Mouse (Mus musculus): Measurements from ENCODE around the gene Fkbp5.
"Not testable (repeated sequence)": the region's sequence is repeated elsewhere in the genome, so short reads cannot be mapped to it uniquely, and the experiment has no call there.

Fkbp5 gene

DNA sequence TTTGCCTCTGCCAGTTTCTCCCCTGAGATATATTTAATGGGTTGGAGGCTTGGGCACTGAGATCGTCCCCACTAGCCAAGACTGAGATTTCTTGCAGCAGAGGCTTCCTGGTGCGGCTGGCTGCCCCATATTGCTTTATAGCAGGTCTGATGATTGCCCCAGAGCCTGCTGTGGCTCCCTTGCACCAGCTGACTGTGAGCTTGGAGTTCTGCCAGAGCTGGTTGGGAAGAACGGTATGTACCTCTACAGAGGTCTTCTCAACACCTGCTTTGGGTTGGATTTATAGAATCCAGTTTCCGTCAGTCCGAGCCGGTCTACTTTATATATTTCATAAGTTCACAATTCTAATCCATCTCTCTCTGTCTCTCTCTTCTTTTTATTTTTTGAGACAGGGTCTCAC lies 93.0 kb downstream of the Fkbp5 start:
- in situ Hi-C loops (cut with MboI, MseI) = no loop called here

DNA sequence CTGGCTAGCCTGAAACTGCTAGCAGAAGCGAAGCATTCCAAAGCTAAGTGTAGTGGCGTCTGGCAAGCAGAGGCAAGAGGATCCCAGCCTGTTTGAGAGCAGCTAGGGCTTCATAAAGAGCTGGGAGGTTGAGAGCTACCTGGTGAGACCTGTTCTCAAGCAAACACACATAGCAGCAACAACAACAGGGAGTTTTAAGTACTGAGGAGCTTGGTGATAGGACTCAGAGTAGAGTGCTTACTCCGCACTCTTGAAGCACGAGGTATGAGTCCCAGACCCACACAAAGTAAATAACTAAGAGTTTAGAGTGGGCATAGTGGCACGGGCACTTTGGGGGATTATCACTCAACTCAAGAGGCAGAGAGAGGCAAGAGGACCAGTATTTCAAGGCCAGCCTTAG lies 96.3 kb downstream of the Fkbp5 start:
- in situ Hi-C loops (cut with MboI, MseI) = no loop called here

DNA sequence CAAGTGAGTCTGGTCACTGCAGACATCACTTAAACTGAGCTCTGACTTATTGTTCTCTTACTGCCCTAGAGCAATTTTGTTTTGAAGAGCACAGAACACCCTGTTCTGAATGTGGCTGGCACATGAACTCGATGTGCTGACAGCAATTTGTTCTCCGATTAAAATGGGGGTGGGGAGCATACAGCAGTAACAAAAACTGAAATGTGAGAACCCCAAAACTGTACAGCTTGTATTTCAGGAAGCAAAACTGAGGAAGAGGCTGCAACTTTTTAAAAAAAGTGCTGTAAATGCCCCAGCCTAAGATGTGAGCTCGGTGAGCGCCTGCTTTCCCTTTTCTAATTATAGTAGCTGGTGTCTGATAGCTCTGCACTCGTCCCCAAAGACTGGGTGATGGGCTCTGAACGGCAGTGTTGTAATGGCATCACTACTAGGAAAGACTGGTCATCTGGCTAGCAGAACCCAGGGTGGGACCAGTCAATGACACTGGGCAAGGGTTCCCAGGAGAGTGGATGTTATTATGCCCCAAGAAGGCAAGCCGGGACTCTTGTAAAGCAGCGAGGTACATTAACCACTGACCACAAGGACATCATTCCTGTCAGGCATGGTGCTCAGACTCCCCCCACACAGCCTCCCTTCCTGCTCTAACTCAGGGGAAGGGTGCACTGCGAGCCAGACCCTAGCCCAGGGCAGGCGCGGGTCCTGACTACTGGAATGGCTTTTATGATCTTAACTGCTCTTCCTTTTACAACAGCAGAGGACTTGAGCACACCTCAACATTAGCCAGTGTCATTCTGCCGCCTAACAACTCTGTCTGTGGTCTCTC lies 96.9 kb downstream of the Fkbp5 start:
- in situ Hi-C loops (cut with MboI, MseI) = no loop called here

DNA sequence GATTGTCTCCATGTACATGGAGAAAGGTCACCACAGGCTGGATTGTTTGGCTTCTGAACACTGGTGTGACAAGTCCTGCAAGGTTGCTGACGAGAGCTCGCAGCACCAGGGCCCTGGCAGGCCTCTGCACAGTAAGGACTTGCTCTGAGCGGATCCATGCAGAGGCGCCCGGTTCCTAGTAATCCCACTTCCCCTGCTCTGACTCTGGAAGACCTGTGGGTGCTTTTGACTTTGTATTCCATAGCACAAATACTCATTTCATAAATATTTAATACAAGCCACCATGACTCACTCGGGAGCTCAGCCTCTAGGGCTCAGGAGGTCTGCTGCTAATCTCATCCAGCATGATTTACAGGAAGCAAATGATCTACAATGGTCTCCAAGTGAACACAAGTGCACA lies 97.7 kb downstream of the Fkbp5 start:
- in situ Hi-C loops (cut with MboI, MseI) = no loop called here

DNA sequence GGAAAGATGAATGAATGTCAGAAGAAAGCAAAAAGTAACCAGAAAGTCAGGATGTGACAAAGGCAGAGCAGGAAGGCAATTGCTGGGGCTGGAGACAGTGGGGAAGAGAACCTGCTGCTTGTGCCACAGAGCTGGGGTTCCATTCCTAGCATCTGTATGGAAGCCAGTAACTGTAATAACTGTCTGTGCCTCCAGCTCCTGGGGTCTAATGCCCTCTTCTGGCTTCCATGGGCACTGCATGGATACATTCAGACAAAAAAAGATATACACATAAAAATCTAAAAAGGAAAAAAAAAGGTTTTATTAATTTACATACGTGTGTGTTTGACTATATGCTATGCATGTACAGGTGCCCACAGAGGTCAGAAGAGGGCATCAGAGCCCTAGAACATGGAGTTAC lies 98.4 kb downstream of the Fkbp5 start:
- in situ Hi-C loops (cut with MboI, MseI) = no loop called here

DNA sequence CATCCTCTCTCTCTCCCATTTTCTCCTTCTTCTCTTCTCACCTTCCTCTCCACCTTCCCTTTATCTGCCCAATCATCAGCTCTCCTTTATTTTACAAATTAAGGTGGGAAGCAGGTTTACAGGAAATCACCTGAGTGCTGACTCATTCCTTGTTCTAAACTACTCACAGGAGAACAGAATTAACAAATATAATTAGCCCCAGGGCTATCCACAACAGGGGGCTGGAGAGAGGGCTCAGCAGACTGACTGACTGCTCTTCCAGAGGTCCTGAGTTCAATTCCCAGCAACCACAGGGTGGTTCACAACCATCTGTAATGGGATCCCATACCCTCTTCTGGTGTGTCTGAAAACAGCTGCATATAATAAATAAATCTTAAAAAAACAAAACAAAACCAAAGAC lies 98.8 kb downstream of the Fkbp5 start:
- in situ Hi-C loops (cut with MboI, MseI) = not testable (repeated sequence)

DNA sequence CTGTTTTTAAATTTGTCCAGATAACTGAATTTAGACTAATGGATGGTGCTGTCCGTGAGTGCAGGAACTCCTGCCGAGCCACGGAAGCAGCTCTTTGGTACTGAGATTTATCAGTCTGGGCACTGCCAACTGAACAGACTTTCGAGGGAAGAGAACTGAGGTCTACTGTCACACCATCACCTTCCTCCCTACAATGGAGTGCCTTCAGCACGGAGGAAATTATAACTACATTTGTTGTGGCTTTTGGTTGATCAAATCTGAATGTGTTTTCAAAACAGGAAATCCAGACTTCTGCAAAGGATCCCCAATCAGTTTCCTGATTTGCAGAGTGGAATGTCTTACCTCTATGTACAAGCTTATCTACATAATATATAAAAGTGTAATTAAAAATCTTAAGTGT lies 99.6 kb downstream of the Fkbp5 start:
- in situ Hi-C loops (cut with MboI, MseI) = no loop called here

DNA sequence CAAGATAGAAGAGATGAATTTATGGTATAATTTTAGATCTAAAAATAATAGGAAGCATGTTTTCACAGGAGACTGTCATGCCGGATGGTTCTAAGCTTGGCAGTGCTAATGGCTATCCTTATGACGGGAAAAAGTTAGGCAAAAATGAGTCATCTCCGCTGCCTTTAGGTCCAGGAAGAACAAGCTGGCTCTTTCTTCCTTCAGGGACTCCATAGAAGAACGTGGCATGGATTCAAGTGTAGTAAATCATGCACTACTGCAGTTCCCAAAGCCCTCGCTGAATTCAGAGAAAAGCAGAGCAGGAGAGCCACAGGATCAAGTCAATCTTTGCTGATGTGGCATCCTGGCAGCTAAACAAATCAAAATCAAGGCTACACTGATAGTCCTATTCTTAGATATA lies 102.1 kb downstream of the Fkbp5 start:
- in situ Hi-C loops (cut with MboI, MseI) = no loop called here

DNA sequence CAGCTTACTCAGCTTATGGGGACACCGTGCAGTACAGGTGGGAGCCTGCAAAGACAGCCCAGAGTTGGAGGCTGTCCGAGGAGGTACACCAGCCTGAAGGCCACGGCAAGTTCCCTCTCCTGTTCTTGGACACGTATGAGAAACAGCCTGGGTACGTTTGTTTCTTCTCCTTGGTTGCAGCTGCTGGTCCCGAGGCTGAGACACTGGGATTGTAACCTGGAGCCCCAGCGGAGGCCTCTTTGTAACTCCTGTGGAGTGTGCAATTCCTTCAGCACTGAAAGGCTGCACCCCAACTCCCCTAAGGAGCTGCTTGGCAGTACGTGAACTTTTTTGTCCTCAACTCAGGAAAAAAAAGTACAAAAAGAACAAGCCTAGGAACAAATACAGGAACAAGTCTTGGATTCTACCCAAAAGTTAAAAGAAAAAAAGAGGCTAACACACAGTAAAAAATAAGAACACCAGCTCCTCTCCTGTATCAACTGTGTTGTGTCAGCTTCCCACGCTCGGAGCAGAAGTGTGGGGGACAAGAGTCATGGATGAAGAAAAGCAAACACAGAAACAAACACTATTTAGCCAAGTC lies 105.9 kb downstream of the Fkbp5 start:
- in situ Hi-C loops (cut with MboI, MseI) = no loop called here

DNA sequence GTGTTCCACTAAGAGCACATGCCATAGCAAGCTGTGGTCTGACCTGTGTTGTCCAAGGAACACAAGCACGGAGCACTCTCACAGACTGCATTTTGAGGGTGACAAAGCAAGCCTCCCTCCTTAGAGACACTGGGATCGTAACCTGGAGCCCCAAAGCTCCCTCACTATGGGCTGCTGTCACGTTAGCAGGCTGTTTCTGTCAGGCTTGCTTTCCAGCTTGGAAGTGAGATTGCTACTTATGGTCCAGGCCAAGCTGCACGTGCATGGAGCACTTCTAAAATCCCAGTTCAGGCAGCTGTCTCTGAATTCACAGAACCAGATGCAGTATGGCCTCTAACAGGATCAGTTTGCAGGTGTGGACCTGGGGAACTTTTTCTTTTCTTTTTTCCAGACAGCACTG lies 106.6 kb downstream of the Fkbp5 start:
- in situ Hi-C loops (cut with MboI, MseI) = no loop called here

DNA sequence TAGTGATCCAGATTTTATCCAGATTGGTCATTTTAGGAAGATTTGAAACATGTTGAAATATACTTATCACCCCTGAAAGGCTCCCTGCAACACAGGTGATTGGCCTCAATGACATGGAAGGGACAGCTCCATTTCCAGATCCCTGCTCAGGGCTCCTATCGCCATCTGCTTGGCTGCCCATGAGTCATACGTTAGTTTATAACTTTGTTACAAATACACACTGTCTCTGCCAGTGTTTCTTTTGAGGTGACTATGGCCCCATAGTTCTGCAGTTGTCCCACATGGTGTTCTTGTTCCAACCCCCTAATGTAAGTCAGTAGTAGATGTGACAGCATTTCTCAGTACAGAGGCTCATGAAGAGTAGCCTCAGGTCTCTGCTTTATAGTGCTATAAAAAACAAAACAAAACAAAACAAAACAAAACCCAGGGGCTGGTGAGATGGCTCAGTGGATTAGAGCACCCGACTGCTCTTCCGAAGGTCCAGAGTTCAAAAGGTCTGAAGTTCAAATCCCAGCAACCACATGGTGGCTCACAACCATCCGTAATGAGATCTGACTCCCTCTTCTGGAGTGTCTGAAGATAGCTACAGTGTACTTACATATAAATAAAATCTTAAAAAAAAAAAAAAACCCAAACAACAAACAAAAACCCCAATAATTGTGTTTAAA lies 108.9 kb downstream of the Fkbp5 start:
- in situ Hi-C loops (cut with MboI, MseI) = no loop called here

DNA sequence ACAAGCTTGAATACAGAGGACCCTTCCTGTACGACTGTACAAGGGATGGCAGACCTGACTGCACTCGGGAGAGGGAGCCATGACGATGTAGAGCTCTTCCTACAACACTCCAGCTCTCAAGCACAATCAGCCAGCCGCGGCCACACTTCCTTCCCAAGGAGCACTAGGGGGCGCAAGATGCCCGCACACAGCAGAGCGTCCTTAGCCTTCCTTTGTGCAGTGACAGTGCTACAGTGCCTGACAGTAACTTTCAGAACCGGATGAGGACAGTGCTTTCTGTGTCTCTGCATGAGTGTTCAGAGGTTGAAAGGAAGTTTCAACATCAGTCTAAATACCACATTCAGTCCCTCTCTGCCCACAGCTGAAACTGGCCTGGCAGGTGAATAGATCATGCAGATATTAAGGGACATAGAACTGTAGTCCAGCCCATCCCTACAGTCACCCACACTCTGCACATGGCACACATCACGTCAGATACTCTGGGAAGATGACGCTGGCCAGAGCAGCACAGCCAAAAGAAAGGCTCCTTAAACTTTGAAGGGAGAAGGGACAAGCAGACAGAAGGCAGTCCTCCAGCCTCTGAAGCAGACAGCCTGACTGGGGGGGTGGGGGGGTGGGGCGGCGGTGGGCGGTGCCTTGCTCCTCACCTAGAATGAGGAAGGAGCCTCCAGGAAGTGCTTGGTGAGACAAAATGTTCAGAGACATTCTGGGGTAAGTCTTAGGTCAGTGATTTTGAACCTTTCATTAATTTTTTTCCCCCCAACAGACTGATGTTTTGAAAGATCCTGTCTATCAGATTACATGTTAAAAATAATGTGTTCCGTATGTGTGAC lies 109.7 kb downstream of the Fkbp5 start:
- in situ Hi-C loops (cut with MboI, MseI) = no loop called here

DNA sequence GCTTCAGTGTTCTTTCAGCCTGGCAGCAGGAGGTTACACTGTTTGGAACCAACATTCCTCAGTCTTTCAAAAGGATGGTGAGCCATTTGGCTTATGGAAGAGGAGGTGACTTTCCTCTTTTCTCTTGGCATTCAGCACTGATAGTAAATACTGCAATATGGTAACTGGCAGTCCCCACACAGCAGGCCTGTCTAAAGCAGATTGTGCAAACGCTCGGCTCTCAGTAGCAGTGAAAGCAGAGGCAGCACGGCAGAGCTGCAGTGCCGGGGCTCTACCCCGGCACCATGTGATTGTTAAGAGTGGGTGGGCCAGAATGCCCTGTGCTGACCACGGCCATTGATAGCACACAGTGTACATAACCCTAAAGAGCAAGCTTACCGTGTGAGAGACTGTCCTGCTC lies 110.9 kb downstream of the Fkbp5 start:
- in situ Hi-C loops (cut with MboI, MseI) = no loop called here

DNA sequence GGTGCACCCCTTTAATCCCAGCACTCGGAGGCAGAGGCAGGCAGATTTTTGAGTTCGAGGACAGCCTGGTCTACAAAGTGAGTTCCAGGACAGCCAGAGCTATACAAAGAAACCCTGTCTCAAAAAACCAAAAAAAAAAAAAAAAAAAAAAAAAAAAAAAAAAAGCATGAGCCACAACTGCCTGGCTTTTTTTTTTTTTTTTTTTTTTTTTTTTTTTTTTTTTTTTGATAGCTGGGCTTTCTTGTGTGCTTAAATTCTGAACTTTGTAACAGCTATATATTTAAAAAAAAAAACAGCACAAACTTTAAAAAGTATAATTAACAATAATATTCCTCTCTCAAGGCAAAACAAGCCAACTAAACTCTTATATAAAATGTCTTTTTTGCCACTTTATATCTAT lies 112.6 kb downstream of the Fkbp5 start:
- in situ Hi-C loops (cut with MboI, MseI) = not testable (repeated sequence)

DNA sequence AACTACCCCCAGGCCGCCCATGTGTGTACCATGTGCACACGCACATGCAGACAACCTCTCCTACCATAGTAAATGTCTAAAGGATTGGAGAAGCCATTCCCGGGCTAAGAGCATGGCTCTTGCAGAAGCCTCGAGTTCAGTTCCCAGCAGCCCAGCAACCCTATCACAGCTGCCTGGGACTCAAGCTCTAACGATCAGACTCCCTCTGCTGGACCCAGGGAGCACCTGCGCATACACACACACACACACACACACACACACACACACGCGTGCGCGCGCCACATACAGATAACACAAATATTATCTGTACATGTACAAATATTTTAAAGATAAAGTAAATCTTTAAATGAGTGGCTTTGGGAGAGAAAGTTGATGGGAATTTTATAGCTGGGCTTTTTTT lies 113.0 kb downstream of the Fkbp5 start:
- in situ Hi-C loops (cut with MboI, MseI) = no loop called here

DNA sequence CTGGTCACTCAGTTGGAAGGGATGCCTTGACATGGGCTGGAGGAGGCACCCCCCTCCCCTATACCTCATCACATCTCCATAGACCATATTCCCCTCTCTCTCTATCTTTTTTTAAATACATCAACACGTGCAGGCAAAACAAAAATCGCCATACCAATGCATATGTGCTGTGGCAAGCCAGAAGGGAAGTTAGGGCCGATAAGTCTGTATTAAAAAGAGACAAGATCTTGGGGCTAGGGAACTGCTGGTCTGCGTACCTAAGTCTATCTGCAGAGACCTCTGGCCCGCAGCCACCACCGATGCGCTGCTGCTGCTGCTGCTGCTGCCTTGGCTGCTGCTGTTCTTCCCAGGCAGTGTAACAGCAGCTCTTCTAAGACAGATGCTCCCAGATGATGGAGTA lies 122.3 kb downstream of the Fkbp5 start:
- in situ Hi-C loops (cut with MboI, MseI) = no loop called here

DNA sequence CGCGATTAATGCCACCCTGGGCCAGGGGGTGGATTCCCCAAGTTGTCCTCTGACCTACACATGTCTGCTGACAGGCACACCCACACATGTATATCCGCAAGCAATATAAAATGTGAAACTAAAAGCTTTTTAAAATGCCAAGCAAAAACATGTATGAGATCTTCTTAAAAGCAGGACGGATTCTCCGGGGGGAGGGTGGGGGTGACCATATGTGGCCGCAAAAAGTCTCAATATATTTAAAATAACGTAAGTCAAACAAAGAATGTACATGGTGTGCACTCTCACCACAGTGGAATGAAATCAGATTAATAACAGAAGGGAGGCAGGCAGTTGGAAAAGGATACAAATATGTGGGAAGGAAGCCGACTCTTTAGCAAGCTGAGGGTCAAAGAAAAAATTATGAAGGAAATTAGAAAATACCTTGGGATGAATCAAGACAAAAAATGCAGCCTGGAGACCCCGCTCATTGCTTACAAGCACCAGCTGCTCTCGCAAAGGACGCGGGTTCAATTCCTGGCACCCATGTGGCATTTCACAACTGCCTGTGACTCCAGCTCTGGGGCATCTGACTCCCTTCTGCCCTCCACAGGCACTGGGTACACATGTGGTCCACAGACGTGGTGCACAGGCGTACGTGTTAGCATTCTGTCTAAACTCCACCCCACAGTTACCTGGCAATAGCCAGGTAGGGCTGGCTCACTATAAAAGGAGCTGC lies 123.1 kb downstream of the Fkbp5 start:
- in situ Hi-C loops (cut with MboI, MseI) = no loop called here

DNA sequence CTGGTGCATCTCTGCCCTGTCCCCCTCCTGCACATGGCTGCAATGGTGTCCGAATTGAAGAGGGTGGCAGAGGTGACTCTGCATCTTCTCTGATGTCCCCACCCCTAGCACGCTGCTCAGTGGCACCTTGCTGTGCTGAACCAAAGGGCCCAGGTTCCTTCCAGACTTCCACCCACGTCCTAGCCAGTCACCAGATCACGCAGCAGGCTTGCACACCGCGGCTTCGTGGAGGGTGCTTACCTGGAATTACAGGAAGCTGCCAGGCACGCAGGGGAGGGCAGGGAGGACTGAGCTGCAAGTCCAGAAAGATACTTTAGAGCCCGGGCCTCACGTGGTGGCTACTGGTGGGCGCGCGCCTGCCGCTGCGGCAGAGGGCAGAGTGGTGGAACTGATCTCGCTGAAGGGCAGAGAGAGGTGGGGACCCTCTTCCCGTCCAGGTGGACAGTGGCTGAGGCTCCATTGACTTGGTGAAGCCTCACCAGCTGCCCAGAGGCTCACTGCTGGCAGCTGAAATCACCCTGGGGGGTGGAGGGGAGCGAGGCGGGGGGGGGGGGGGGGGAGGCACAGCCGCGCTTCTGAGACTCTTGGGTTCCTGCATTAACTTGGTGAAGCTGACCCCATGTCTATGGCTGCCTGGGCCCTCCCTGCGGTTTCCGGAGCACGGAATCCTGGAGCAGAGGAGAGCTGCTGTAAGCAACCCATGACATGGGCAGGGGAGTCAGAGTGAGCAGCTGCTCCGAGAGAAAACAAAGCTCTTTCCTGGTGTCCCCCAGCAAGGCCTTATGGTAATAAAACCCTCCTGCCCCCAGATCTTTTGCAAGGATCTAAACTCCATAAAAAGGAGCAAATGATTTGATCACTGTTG lies 125.5 kb downstream of the Fkbp5 start:
- in situ Hi-C loops (cut with MboI, MseI) = no loop called here

DNA sequence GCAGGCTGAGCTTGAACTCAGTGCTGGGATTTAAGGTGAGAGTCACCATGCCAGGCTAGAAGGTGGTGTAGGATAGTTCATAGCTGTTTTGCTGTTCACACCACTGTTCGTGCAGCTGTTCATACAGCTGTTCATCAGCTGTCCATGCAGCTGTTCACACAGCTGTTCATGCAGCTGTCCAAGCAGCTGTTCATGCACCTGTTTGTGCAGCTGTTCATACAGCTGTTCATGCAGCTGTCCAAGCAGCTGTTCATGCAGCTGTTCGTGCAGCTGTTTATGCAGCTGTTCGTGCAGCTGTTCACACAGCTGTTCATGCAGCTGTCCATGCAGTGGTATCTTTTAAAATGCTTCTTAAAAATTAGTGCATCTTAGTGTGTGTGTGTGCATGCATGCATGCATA lies 128.8 kb downstream of the Fkbp5 start:
- in situ Hi-C loops (cut with MboI, MseI) = loop anchor here (10.0 kb wide), 1 partner anchor 136 kb away; no protein-coding TSS in a partner anchor

DNA sequence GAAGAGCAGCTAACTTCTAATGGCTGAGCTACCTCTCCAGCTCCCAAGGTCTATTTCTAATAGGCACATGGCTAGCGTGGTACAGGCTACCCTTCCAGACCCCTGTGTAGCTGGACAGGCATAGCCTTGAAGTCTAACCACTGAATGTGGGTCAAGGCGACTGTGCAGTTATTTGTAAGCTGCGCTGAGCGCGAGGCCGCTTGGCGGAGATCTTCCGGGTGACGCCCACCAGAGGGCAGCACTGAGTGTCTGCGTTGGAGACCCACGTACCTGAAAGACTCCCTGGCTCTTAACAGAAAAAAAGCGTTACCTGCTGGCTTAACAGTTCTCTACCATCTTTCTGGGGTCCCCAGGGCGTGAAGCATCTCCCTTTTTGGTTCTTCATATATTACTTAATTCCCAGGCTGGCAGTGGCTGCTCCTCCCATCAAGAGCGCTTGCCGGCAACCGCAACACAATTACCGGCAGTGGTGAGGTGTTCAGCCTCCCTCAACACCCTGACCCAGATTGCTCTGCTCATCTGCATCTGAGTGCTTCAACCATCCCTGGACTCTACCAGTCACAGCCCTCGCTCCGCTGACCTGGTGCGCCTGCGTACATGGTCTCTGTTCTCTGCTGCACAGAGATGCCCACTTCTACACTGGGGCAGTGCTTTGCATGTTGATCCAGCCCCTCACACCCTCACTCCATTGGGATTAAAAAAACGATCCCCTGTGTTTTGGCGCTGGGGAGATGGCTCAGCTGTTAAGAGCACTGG lies 131.0 kb downstream of the Fkbp5 start:
- in situ Hi-C loops (cut with MboI, MseI) = loop anchor here (10.0 kb wide), 1 partner anchor 138 kb away; no protein-coding TSS in a partner anchor
